Mouse (Mus musculus): ENCODE results near the gene Wwc1. TPM values are rescaled to one million over a fixed set of nuclear protein-coding genes. Genes with fewer than 3 reads are reported as not detected.

The Wwc1 gene
- 20.1 TPM for polyA plus RNA-seq (2014; fragmentation: Illumina TruSeq; extraction: RNeasy Lipid Tissue Mini Kit (QIAGEN cat#74804); ENCODE audit: low read depth, low replicate concordance)

GRCm38 (mm10) chr11:35980411-35980917 is at the start of gene Wwc1:
Gene Wwc1, minus strand, starts transcription at chr11:35980527.

GRCm38 (mm10) chr11:35834022-35834760 is 146.1 kb downstream of the Wwc1 start, which contains the start of gene Rars:
Gene Rars, minus strand, starts transcription at chr11:35834506.

GRCm38 (mm10) chr11:35798874-35799273 is 181.5 kb downstream of the Wwc1 start, which contains the start of gene Fbll1:
Gene Fbll1, minus strand, starts transcription at chr11:35798884.

Other genes starting within 250 kb of the Wwc1 start
- gene Pank3, start 211.0 kb downstream of the Wwc1 start, polyA plus RNA-seq (2014; fragmentation: Illumina TruSeq; extraction: RNeasy Lipid Tissue Mini Kit (QIAGEN cat#74804); ENCODE audit: low read depth, low replicate concordance): 218 TPM
- gene Fbll1, start 181.6 kb downstream of the Wwc1 start, polyA plus RNA-seq (2014; fragmentation: Illumina TruSeq; extraction: RNeasy Lipid Tissue Mini Kit (QIAGEN cat#74804); ENCODE audit: low read depth, low replicate concordance): not detected
- gene Rars, start 146.0 kb downstream of the Wwc1 start, polyA plus RNA-seq (2014; fragmentation: Illumina TruSeq; extraction: RNeasy Lipid Tissue Mini Kit (QIAGEN cat#74804); ENCODE audit: low read depth, low replicate concordance): 197 TPM